Mouse (Mus musculus) heart, postnatal 4 days (tissue): ENCODE measurements around the gene Rpl7a. TPM values are rescaled to one million over a fixed set of nuclear protein-coding genes. Genes with fewer than 3 reads are reported as not detected.
A peak's percentile ranks its signal among the peaks of the same experiment; 100 is the strongest.
"Not testable (repeated sequence)": the region's sequence is repeated elsewhere in the genome, so short reads cannot be mapped to it uniquely, and the experiment has no call there.

ENCODE experiments used
- DNase-seq: peaks from one replicate; pipeline ENCODE4 v3.0.0; 2021
- total RNA-seq, 2 experiments: library from RNA; stranded (reverse); gene quantifications; 2 replicates each; pipeline ENCODE4 v1.2.3; 2021

Rpl7a gene
- total RNA-seq = 100 to 1,000 TPM; 414 to 433 TPM

- DNase-seq = peak; percentile 100
These were observed at the start of gene Rpl7a, which contains the start of gene Med22 for GRCm38 (mm10) chr2:26910124-26910993. TSS of gene Rpl7a (plus strand) at chr2:26910764. TSS of gene Med22 (minus strand) at chr2:26910677.

- no peak for DNase-seq
These were observed 47.7 kb upstream of the Rpl7a start for GRCm38 (mm10) chr2:26862856-26863255.

GRCm38 (mm10) chr2:26864879-26865278 lies 45.7 kb upstream of the Rpl7a start, which contains the start of gene Abo:
TSS of gene Abo (minus strand) at chr2:26864979.
- no peak for DNase-seq

- no peak for DNase-seq
These were observed 39.9 kb upstream of the Rpl7a start for GRCm38 (mm10) chr2:26870666-26871065.

- no peak for DNase-seq
These were observed 32.0 kb upstream of the Rpl7a start for GRCm38 (mm10) chr2:26878571-26878970.

- DNase-seq = not testable (repeated sequence)
These were observed 25.0 kb upstream of the Rpl7a start for GRCm38 (mm10) chr2:26885541-26885940.

- DNase-seq = not testable (repeated sequence)
These were observed 24.4 kb upstream of the Rpl7a start for GRCm38 (mm10) chr2:26886170-26886569.

- no peak for DNase-seq
These were observed 14.7 kb upstream of the Rpl7a start for GRCm38 (mm10) chr2:26895898-26896297.

GRCm38 (mm10) chr2:26900731-26901130 lies 9.8 kb upstream of the Rpl7a start:
- no peak for DNase-seq

- DNase-seq = no peak
These were observed 8.6 kb upstream of the Rpl7a start for GRCm38 (mm10) chr2:26901834-26902400.

GRCm38 (mm10) chr2:26902467-26903220 lies 7.9 kb upstream of the Rpl7a start, which contains the start of gene Surf6:
TSS of gene Surf6 (minus strand) at chr2:26902879.
- DNase-seq = peak; percentile 93

- no peak for DNase-seq
These were observed 7.3 kb upstream of the Rpl7a start for GRCm38 (mm10) chr2:26903311-26903710.

GRCm38 (mm10) chr2:26905936-26906335 lies 4.6 kb upstream of the Rpl7a start:
- DNase-seq = no peak

- DNase-seq = no peak
These were observed 4.1 kb upstream of the Rpl7a start for GRCm38 (mm10) chr2:26906431-26906830.

GRCm38 (mm10) chr2:26907109-26907508 lies 3.5 kb upstream of the Rpl7a start:
- peak; percentile 67 for DNase-seq

- DNase-seq = no peak
These were observed 1.7 kb upstream of the Rpl7a start for GRCm38 (mm10) chr2:26908710-26909386.

- no peak for DNase-seq
These were observed 1.2 kb upstream of the Rpl7a start for GRCm38 (mm10) chr2:26909387-26909784.

- peak; percentile 74 for DNase-seq
These were observed 616 bp downstream of the Rpl7a start for GRCm38 (mm10) chr2:26910994-26911765.

GRCm38 (mm10) chr2:26912253-26912770 lies 1.7 kb downstream of the Rpl7a start:
- DNase-seq = no peak

- DNase-seq = no peak
These were observed 3.0 kb downstream of the Rpl7a start for GRCm38 (mm10) chr2:26913416-26914147.
